Mouse (Mus musculus) CD4-positive, CD25-positive, alpha-beta regulatory T cell, adult 9 weeks (primary cell): ENCODE data around the gene Zcchc12. TPM values are rescaled to one million over a fixed set of nuclear protein-coding genes. Genes with fewer than 3 reads are reported as not detected.

Source experiments
- polyA plus RNA-seq: library from polyadenylated mRNA; unstranded; fragments of 100-300 nt; shearing (Covaris generic); gene quantifications from one replicate; pipeline ENCODE4 v1.2.1, GENCODE M21; 2017

Zcchc12 gene
- 1.9 TPM for polyA plus RNA-seq

GRCm38 (mm10) chrX:36195736-36196525 lies at the start of gene Zcchc12:
Zcchc12 (plus strand) TSS chrX:36195904.

Other genes with a start within 250 kb of the Zcchc12 start
- gene Il13ra1, start 83.8 kb upstream of the Zcchc12 start, polyA plus RNA-seq: 1.5 TPM
- not detected for gene Lonrf3, start 132.4 kb downstream of the Zcchc12 start, polyA plus RNA-seq
- gene Gm6268, start 205.4 kb downstream of the Zcchc12 start, polyA plus RNA-seq: not detected